Mouse (Mus musculus): Measurements from ENCODE around the gene Elmo3.

- TF ChIP-seq CTCF (IDR thresholded peaks at IDR 0.05) (peak; percentile 62), POLR2A (IDR thresholded peaks at IDR 0.05; ENCODE audit: insufficient read depth, low read depth, low read length) (peak; percentile 95), EP300 (IDR thresholded peaks at IDR 0.05; ENCODE audit: insufficient read depth, low read depth, low read length) (peak; percentile 62)
Observed at GRCm38 (mm10) chr8:105326141-105326672, 20.8 kb downstream of the Elmo3 start, which contains the start of the genes Lrrc29 and Tmem208.
